ENCODE assay signal across 7 mouse cellular contexts in genomic region chr12:113333853-113334252, GRCm38 (mm10).
DNase-seq lines count a peak whose midpoint lies in the region; ATAC-seq and TF ChIP-seq lines count a peak whose summit lies in the region.
"Not testable (repeated sequence)": the region's sequence is repeated elsewhere in the genome, so short reads cannot be mapped to it uniquely, and the experiment has no call there.

No protein-coding gene starts in this region.

- not testable (repeated sequence) for H3K36me3 ChIP-seq in forebrain, embryonic 11.5 days (ENCODE audit: control insufficient read depth, insufficient read depth, low read length); intestine, embryonic 15.5 days; lung, embryonic 14.5 days (ENCODE audit: insufficient read depth); lung, embryonic 16.5 days (ENCODE audit: control insufficient read depth, insufficient read depth, low read length); stomach, embryonic 14.5 days (ENCODE audit: control insufficient read depth, insufficient read depth, low read length); stomach, embryonic 16.5 days (ENCODE audit: control insufficient read depth, insufficient read depth, low read length)

- peak; percentile 11 for DNase-seq in forebrain, embryonic 11.5 days (ENCODE audit: low spot score)
- DNase-seq in heart, adult 11 months = peak; percentile 28
- DNase-seq in lung, embryonic 14.5 days = not testable (repeated sequence)

- not testable (repeated sequence) for ATAC-seq in forebrain, embryonic 11.5 days (replicated peaks; ENCODE audit: low FRiP score)
- ATAC-seq in intestine, embryonic 15.5 days = peak; percentile 51; the same call in 1 of the 2 replicates
- ATAC-seq in lung, embryonic 14.5 days (ENCODE audit: insufficient read depth) = peak; percentile 59; the same call in 1 of the 2 replicates
- ATAC-seq in lung, embryonic 16.5 days (ENCODE audit: low read depth) = peak; percentile 34
- ATAC-seq in stomach, embryonic 14.5 days (ENCODE audit: insufficient number of reproducible peaks, insufficient read depth, low FRiP score, low read depth) = peak; percentile 64; the same call in 1 of the 2 replicates
- 0 out of 2 replicates have a peak, but pooled peaks have one; percentile 41 for ATAC-seq in stomach, embryonic 16.5 days (ENCODE audit: insufficient read depth, low FRiP score)

- not testable (repeated sequence) for H3K4me1 ChIP-seq in forebrain, embryonic 11.5 days (replicated peaks; ENCODE audit: control insufficient read depth, insufficient read depth, low read length); intestine, embryonic 15.5 days (replicated peaks); lung, embryonic 14.5 days (ENCODE audit: insufficient read depth); lung, embryonic 16.5 days (replicated peaks; ENCODE audit: control insufficient read depth, insufficient read depth, low read length); stomach, embryonic 14.5 days (ENCODE audit: control insufficient read depth, insufficient read depth, low read length); stomach, embryonic 16.5 days (ENCODE audit: control insufficient read depth, insufficient read depth, low read length)

- H3K4me2 ChIP-seq in forebrain, embryonic 11.5 days (ENCODE audit: low read depth, low read length, severe bottlenecking); intestine, embryonic 15.5 days (replicated peaks); lung, embryonic 14.5 days; lung, embryonic 16.5 days (ENCODE audit: low read depth, low read length); stomach, embryonic 14.5 days (replicated peaks; ENCODE audit: low read depth, low read length); stomach, embryonic 16.5 days (ENCODE audit: low read depth, low read length): not testable (repeated sequence)

- not testable (repeated sequence) for H3K9me3 ChIP-seq in forebrain, embryonic 11.5 days (ENCODE audit: control insufficient read depth, low read length); intestine, embryonic 15.5 days; lung, embryonic 14.5 days (ENCODE audit: low read depth, low read length); lung, embryonic 16.5 days (ENCODE audit: control insufficient read depth, low read length); stomach, embryonic 14.5 days (ENCODE audit: control insufficient read depth, low read depth, low read length); stomach, embryonic 16.5 days (replicated peaks; ENCODE audit: control insufficient read depth, low read length)

- not testable (repeated sequence) for H3K4me3 ChIP-seq in forebrain, embryonic 11.5 days (ENCODE audit: low read depth, low read length); intestine, embryonic 15.5 days (replicated peaks); lung, embryonic 14.5 days (ENCODE audit: low read depth, low read length); lung, embryonic 16.5 days (ENCODE audit: low read length); stomach, embryonic 14.5 days (ENCODE audit: low read depth, low read length); stomach, embryonic 16.5 days (replicated peaks; ENCODE audit: low read length)

- not testable (repeated sequence) for TF ChIP-seq CTCF in lung, embryonic 14.5 days (IDR thresholded peaks at IDR 0.05; ENCODE audit: low read depth)

- WGBS in forebrain, embryonic 11.5 days = 82% methylated on average over 3 of the region's 3 CpGs
- 76% methylated on average over 3 of the region's 3 CpGs for WGBS in intestine, embryonic 15.5 days
- 67% methylated on average over 3 of the region's 3 CpGs for WGBS in lung, embryonic 14.5 days
- WGBS in lung, embryonic 16.5 days = 59% methylated on average over 3 of the region's 3 CpGs
- WGBS in stomach, embryonic 14.5 days = 63% methylated on average over 3 of the region's 3 CpGs
- 53% methylated on average over 3 of the region's 3 CpGs for WGBS in stomach, embryonic 16.5 days

- H3K27me3 ChIP-seq in forebrain, embryonic 11.5 days (ENCODE audit: control insufficient read depth, insufficient read depth, low read length); intestine, embryonic 15.5 days (replicated peaks); lung, embryonic 14.5 days (ENCODE audit: insufficient read depth, low read length); lung, embryonic 16.5 days (ENCODE audit: control insufficient read depth, insufficient read depth, low read depth, low read length); stomach, embryonic 14.5 days (ENCODE audit: control insufficient read depth, insufficient read depth, low read length); stomach, embryonic 16.5 days (ENCODE audit: control insufficient read depth, insufficient read depth, low read length): not testable (repeated sequence)

- H3K27ac ChIP-seq in forebrain, embryonic 11.5 days (ENCODE audit: low read depth, low read length); intestine, embryonic 15.5 days; stomach, embryonic 14.5 days (ENCODE audit: low read length); stomach, embryonic 16.5 days (ENCODE audit: low read length): not testable (repeated sequence)
- H3K27ac ChIP-seq in lung, embryonic 14.5 days (ENCODE audit: low read depth) = peak overlapping the region; percentile 75
- 0 out of 2 replicates have a peak overlapping the region, but pooled peaks have one; percentile 25 for H3K27ac ChIP-seq in lung, embryonic 16.5 days (ENCODE audit: low read length)

- not testable (repeated sequence) for H3K9ac ChIP-seq in forebrain, embryonic 11.5 days (ENCODE audit: low read length); intestine, embryonic 15.5 days; lung, embryonic 14.5 days; lung, embryonic 16.5 days (ENCODE audit: low read length); stomach, embryonic 14.5 days (replicated peaks; ENCODE audit: low read depth, low read length); stomach, embryonic 16.5 days (ENCODE audit: low read length)
